Mouse (Mus musculus) layer of hippocampus, postnatal 10 days (tissue): Measurements from ENCODE around the gene Hmcn1. TPM values are rescaled to one million over a fixed set of nuclear protein-coding genes. Genes with fewer than 3 reads are reported as not detected.
A peak's percentile ranks its signal among the peaks of the same experiment; 100 is the strongest.

Experiments
- DNase-seq, 2 experiments: peaks; one replicate each; pipeline ENCODE4 v3.0.0; 2021; ENCODE audit warnings: low spot score in 2 of 2
- total RNA-seq, 2 experiments: library from RNA; stranded (reverse); gene quantifications; 2 replicates each; pipeline ENCODE4 v1.2.3; 2021

The Hmcn1 gene
- total RNA-seq, 2 experiments from 2014 or later, result 6.1 to 7.6 TPM

GRCm38 (mm10) chr1:150994612-150995011 is 1.4 kb upstream of the Hmcn1 start:
- no peak for DNase-seq

- no peak for DNase-seq
Observed at GRCm38 (mm10) chr1:150992711-150993161, 499 bp downstream of the Hmcn1 start.

- DNase-seq, result no peak
Observed at GRCm38 (mm10) chr1:150991745-150992554, 1.3 kb downstream of the Hmcn1 start.

DNA sequence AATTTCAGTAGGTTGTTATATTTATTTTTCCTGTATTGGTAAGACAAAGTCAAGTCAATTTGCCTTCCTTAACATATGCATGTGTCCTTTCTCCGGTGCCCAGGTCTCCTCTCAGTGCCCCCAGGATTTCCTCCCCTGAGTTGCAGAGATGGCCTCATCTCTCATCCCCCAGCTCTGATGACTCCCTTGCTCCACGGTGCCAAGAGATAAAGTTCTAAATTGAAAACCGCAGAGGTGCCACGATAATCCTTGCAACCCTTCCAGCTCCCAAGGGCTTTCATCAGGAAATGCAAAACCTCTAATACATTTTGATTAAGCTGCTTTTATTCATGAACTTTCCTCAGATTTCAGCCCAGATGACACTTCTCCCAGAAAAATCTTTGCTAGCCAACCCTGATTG is 8.3 kb downstream of the Hmcn1 start:
- DNase-seq, result no peak

DNA sequence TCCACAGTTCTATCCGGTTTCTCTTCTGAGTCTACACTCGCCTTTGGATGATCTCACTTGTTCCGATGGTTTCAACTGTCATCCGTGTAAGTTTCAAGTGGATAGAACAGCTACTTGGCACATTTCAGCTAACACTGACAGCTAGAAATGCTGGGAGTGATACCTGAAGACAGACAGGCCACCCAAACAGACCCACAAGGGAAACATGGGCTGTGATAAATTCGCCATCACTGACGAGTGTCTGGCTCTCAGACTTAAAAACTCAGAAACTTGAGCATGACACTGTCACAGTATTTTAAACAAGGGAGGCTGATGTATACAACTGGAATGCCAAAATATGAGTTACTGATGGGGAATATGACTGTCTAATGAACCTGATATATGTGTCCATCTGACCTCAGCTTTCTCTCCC is 9.1 kb downstream of the Hmcn1 start:
- DNase-seq, result no peak

DNA sequence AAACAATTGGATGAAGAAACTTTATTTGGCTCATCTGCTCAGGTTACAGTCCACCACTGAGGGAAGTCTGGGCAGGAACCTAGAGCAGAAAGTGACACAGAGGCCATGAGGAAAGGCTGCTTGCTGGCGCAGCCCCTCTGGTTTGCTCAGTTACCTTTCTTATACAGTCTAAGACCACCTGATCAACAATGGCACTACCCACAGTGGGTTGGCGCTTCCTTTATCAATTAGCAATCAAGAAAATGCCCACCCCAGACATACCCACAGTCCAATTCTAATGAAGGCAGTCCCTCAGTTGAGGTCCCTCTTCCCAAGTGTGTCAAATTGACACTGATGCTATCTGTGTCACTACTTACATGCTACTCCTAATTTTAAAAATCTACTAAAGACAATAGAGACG is 14.6 kb downstream of the Hmcn1 start:
- DNase-seq, result no peak

DNA sequence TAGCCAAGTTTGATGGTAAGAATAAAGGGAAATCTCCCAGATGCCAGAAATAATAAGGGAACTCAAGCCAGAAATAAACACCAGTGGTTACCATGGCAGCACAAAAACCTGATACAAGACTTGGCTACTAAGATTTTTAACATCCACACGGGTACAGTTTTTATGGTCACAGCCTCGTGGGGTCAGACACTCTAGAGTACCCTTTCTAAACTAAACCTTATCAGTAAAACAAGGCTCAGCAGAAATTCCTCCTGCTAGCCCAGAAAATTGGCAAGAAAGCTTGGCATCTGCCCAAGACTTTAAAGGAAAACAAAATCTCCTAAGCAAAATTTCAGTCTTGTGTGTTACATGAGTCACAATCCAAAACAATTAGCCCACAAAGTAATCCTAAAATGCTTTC is 17.0 kb downstream of the Hmcn1 start:
- peak; percentile 5 to 14 for DNase-seq

DNA sequence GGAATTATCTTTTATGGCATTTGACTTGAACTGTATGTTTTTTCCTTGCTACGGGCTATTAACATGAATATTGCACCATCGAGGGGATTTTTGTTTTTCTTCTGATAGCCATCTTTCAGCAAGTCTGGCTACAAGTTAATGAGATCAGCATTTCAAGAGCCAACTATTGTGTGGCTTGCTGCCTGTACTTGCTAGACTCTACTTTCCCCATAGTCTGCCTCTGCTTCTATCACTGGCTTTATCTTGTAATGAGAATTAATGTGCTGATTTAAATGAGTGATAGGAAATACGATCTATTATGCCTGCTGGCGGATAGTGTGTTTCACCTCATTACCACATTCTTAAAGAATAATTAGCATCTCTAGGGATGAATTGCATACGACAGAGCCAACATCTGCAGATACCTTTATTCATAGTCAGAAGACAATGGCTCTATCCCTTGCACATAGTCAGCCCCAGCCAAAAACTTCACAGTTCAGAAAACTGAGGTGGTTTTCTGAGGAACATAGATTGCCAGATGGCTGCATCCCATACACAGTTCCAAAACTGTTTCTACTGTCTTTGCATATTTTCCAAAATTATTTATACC is 33.7 kb downstream of the Hmcn1 start:
- DNase-seq, result no peak

DNA sequence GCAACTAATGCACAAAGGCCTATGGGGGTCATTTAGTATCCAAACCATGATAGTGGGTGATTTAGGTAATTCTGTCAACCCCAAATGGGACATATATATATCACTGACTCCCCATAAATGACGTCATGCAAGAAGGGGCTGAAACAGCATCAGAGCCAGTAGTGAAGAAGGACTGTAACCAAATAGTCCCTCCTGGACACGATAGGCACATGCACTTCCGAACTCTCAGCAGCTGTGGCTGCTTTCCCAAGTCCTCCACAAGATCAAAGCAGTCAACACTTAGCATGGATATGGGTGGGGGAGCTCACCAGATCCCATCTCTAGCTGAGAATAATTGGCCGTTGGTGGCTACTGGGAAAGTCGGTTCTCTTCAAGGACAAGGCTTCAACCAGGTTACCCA is 42.2 kb downstream of the Hmcn1 start:
- DNase-seq, result no peak

- DNase-seq, result no peak
Observed at GRCm38 (mm10) chr1:150950046-150950445, 43.2 kb downstream of the Hmcn1 start.

DNA sequence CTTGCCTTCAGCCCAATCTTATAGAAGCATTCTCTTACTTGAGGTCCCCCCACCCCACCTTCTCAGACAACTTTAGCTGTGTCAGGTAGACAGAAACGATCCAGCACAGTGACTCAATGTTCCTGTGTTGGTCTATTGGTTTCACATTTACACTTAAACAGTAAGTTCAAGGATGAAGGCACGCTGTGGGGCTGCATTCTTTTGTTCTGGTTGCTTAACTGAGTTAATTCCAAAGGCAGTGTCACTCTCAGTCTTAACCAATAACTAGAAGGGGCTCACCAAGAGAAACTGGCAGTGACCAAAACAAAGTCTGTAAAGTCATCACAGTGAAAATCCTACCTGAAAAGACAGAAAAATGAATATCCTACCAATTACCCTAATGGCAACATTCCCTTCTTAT is 44.3 kb downstream of the Hmcn1 start:
- no peak for DNase-seq

- DNase-seq, result no peak
Observed at GRCm38 (mm10) chr1:150943601-150944000, 49.6 kb downstream of the Hmcn1 start.

DNA sequence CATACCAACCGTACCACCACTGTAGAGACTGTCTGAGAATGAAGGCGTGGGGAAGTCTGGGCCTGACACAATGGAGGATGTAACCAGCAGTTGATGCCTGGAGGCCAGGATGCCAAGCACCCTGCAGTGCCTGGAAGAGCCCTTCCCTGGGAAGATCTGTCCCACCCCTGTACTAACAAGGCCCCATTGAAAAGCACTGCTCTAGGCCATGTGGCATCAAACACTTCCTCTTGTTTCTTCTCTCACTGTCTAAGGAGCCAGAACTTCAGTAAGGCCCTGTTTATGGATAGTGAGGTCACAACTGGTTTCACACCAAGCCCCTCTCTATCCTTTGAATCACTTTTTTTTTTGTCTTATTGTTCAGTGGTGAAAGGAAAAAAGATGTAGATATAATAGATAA is 51.1 kb downstream of the Hmcn1 start:
- no peak for DNase-seq

GRCm38 (mm10) chr1:150936821-150937220 is 56.4 kb downstream of the Hmcn1 start:
- DNase-seq, result no peak

GRCm38 (mm10) chr1:150933616-150934015 is 59.6 kb downstream of the Hmcn1 start:
- peak; percentile 52 to 70 for DNase-seq

DNA sequence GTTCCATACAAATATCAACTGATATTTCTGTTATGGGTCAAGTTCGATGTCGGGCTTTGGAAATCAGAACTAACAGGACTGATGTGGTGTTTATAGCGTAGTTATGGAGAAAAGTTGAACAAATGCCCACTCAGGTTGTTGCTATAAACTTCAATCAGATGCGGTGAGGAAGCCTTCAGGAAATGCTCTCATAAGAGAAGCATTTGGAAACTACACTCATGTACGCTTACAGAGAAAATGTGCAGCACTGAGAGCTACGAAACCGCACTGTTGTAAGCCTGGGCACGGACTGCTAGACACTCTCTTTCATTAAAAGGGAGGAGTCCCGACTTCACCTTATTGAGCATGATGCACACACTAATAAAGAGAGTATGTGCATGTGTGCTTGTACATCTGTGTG is 72.4 kb downstream of the Hmcn1 start:
- no peak for DNase-seq

- DNase-seq, result peak; percentile 65 to 79
Observed at GRCm38 (mm10) chr1:150920276-150920675, 73.0 kb downstream of the Hmcn1 start.

- no peak for DNase-seq
Observed at GRCm38 (mm10) chr1:150914936-150915335, 78.3 kb downstream of the Hmcn1 start.

- DNase-seq, result no peak
Observed at GRCm38 (mm10) chr1:150913586-150914136, 79.6 kb downstream of the Hmcn1 start.

DNA sequence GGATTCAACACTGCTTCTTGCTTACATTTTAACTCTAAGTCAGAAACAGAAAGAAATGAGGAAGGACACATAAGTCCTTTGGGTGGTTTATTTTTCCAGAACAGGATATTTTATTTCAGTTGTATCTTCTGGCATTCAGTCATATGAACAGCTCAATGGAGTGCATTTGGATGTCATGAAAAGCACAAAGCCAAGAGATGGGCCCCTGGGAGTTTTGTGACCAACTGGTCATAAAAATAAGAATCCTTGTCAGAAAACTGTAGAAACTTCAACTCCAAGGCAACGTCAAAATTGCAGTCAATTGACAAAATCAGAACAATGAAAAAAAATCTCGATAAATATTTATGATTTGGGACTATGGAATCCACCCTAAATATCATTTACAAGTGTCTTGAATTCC is 83.6 kb downstream of the Hmcn1 start:
- DNase-seq, result no peak

DNA sequence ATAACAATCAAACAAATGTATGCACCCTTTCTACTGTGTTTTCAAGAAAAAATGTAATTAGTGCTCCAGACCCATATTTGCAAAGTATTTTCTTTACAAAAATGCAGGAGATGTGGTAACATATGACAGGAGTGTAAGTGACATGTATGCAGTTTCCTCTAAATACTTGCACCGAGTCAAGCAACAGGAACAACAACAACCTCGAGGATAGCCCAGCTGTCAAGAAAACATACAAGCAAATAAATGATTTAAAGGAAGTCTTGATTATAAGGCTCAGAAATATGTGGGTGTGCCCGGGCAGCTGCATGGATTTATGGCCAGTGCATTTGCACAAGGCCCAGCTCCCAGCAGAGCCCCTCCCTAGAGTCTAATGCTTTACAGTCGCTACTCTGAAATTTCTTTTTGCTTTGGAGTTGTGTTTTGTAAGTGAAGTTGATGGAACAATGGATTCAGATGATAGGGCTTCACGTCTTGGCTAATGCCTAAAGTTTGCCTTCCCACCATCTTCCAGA is 99.5 kb downstream of the Hmcn1 start:
- DNase-seq, result no peak

DNA sequence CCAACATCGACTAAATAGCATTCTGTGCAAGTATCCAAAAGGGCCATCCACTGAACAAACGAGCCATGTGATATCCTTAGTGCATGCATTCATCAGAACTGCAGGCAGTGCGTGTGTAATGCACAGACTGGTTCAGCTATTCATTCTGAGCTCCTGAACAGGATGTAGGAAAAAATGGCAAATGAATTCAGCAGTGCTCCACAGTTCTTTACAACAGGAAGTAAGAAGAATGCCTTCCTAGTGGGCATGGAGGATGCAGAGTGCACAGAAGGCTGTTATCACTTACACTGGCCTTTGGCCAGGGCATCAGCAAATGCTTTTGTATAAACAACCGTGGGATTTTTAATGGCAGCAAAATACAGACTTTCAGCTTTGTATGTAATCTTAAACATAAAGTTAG is 103.2 kb downstream of the Hmcn1 start:
- no peak for DNase-seq
